Mouse (Mus musculus) midbrain, embryonic 14.5 days (tissue): ENCODE results near the gene Snx22. TPM values are rescaled to one million over a fixed set of nuclear protein-coding genes. Genes with fewer than 3 reads are reported as not detected.

Experiments
- ATAC-seq: fragments of 200-750 bp; cut with Nextera tagmentation; 2 replicates; pipeline ENCODE4 v1.8.0; 2017; ENCODE audit warnings: moderate number of reproducible peaks, moderate library complexity; ENCODE audit not compliant: low FRiP score, low TSS enrichment
- DNase-seq: peaks from one replicate; pipeline ENCODE4 v3.0.0-alpha.2; 2015
- H3K27ac ChIP-seq: fragments of 300-500 bp; sonication (generic); replicated peaks from 2 replicates; pipeline ENCODE4 v1.5.1; 2014; ENCODE audit warnings: mild to moderate bottlenecking, low read depth, low read length, moderate library complexity
- H3K27me3 ChIP-seq: fragments of 300-500 bp; sonication (generic); 2 replicates; pipeline ENCODE4 v1.6.1; 2014; ENCODE audit warnings: low read length, control low read depth, mixed read lengths; ENCODE audit not compliant: control insufficient read depth, insufficient read depth
- H3K36me3 ChIP-seq: fragments of 300-500 bp; sonication (generic); 2 replicates; pipeline ENCODE4 v1.6.1; 2014; ENCODE audit warnings: low read length, control low read depth; ENCODE audit not compliant: control insufficient read depth, insufficient read depth
- H3K4me1 ChIP-seq: fragments of 300-500 bp; sonication (generic); 2 replicates; pipeline ENCODE4 v1.6.1; 2014; ENCODE audit warnings: mild to moderate bottlenecking, antibody characterized with exemption, low read length, control low read depth; ENCODE audit not compliant: control insufficient read depth, insufficient read depth
- H3K4me2 ChIP-seq: fragments of 300-500 bp; sonication (generic); 2 replicates; pipeline ENCODE4 v1.6.1; 2014; ENCODE audit warnings: mild to moderate bottlenecking, low read length, moderate library complexity
- H3K4me3 ChIP-seq: fragments of 300-500 bp; sonication (generic); replicated peaks from 2 replicates; pipeline ENCODE4 v1.5.1; 2014; ENCODE audit warnings: low read depth, low read length
- H3K9ac ChIP-seq: fragments of 300-500 bp; sonication (generic); replicated peaks from 2 replicates; pipeline ENCODE4 v1.6.1; 2014; ENCODE audit warnings: mild to moderate bottlenecking, low read length, moderate library complexity
- H3K9me3 ChIP-seq: fragments of 300-500 bp; sonication (generic); 2 replicates; pipeline ENCODE4 v1.6.1; 2016; ENCODE audit warnings: low read length, control low read depth, mixed read lengths; ENCODE audit not compliant: control insufficient read depth
- WGBS: fragments of 180-500 bp; shearing (Covaris S2); extraction: QIAGEN DNeasy Blood & Tissue Kit; methylation state at CpG from one replicate; pipeline ENCODE4 v1.1.7; 2014; 5-methylcytosine and 5-hydroxymethylcytosine counted together
- polyA plus RNA-seq: library from polyadenylated mRNA; unstranded; fragments of >200 nt; fragmentation: Nextera tagmentation; extraction: Ambion mirVana; gene quantifications from 2 replicates; pipeline ENCODE4 v1.2.1, GENCODE M21; 2014

The Snx22 gene
- polyA plus RNA-seq, 1 experiment from 2014 or later = 6.5 TPM

- Histone ChIP-seq H3K27me3 (no peaks in the 10 kb centered on the region), H3K4me2 (no peak overlapping the region), H3K9ac (no peak overlapping the region), H3K27ac (no peak overlapping the region), H3K9me3 (no peaks in the 10 kb centered on the region), H3K36me3 (no peaks in the 10 kb centered on the region), H3K4me3 (no peak overlapping the region), H3K4me1 (no peaks in the 10 kb centered on the region)
- 78% methylated on average over 3 of the region's 3 CpGs for WGBS
- ATAC-seq (no peak), DNase-seq (no peak)
Measured at GRCm38 (mm10) chr9:66080804-66081459, 11.4 kb upstream of the Snx22 start.

- no peaks in the 10 kb centered on the region for H3K36me3 ChIP-seq
- H3K4me1 ChIP-seq = no peaks in the 10 kb centered on the region
- peak overlapping the region; percentile 34 for H3K4me2 ChIP-seq
- H3K9me3 ChIP-seq = no peaks in the 10 kb centered on the region
- DNase-seq (peak; percentile 54), ATAC-seq (no peak)
- peak overlapping the region; percentile 24 for H3K9ac ChIP-seq
- H3K4me3 ChIP-seq = no peak overlapping the region
- no peaks in the 10 kb centered on the region for H3K27me3 ChIP-seq
- 10% methylated on average over 14 of the region's 14 CpGs for WGBS
- no peak overlapping the region; the same call in 1 of the 2 replicates for H3K27ac ChIP-seq
Measured at GRCm38 (mm10) chr9:66078493-66078892, 9.0 kb upstream of the Snx22 start.

- H3K36me3 ChIP-seq = no peaks in the 10 kb centered on the region
- 75% methylated on average over 3 of the region's 3 CpGs for WGBS
- H3K27me3 ChIP-seq = no peaks in the 10 kb centered on the region
- H3K9ac ChIP-seq = peak overlapping the region; percentile 24
- no peak overlapping the region for H3K4me3 ChIP-seq
- no peaks in the 10 kb centered on the region for H3K9me3 ChIP-seq
- H3K4me1 ChIP-seq = no peaks in the 10 kb centered on the region
- H3K27ac ChIP-seq = no peak overlapping the region
- peak overlapping the region; percentile 34 for H3K4me2 ChIP-seq
- ATAC-seq (no peak), DNase-seq (no peak)
Measured at GRCm38 (mm10) chr9:66078072-66078471, 8.6 kb upstream of the Snx22 start.

- ATAC-seq = no peak
- WGBS = 85% methylated on average over 7 of the region's 7 CpGs
Measured at GRCm38 (mm10) chr9:66072754-66073153, 3.2 kb upstream of the Snx22 start.

GRCm38 (mm10) chr9:66070151-66070550 is 632 bp upstream of the Snx22 start:
- DNase-seq (no peak), ATAC-seq (no peak)
- Histone ChIP-seq H3K4me3 (no peak overlapping the region), H3K27ac (no peak overlapping the region), H3K4me2 (no peak overlapping the region), H3K4me1 (peaks cover 11% of the 10 kb centered on the region), H3K9me3 (no peaks in the 10 kb centered on the region), H3K36me3 (peaks cover 24% of the 10 kb centered on the region), H3K9ac (no peak overlapping the region), H3K27me3 (peaks cover 30% of the 10 kb centered on the region)
- 89% methylated on average over 5 of the region's 5 CpGs for WGBS

More at GRCm38 (mm10) chr9:66072754-66073153, 3.2 kb upstream of the Snx22 start:
- H3K4me1 ChIP-seq = peaks cover 11% of the 10 kb centered on the region
- no peak overlapping the region for H3K9ac ChIP-seq
- no peak overlapping the region for H3K4me2 ChIP-seq
- no peak overlapping the region for H3K4me3 ChIP-seq
- H3K27ac ChIP-seq = no peak overlapping the region
- no peak for DNase-seq
- H3K9me3 ChIP-seq = no peaks in the 10 kb centered on the region
- H3K27me3 ChIP-seq = peaks cover 24% of the 10 kb centered on the region; the same call in 1 of the 2 replicates
- H3K36me3 ChIP-seq = no peaks in the 10 kb centered on the region; the same call in 1 of the 2 replicates

GRCm38 (mm10) chr9:66068971-66069391 is 538 bp downstream of the Snx22 start:
- Histone ChIP-seq H3K36me3 (peaks cover 31% of the 10 kb centered on the region), H3K9ac (peak overlapping the region; percentile 59), H3K9me3 (no peaks in the 10 kb centered on the region), H3K4me3 (peak overlapping the region; percentile 49), H3K4me2 (peak overlapping the region; percentile 84), H3K27me3 (peaks cover 30% of the 10 kb centered on the region), H3K27ac (no peak overlapping the region), H3K4me1 (peaks cover 11% of the 10 kb centered on the region)
- peak; percentile 58; the same call in 1 of the 2 replicates for ATAC-seq
- 1% methylated on average over 30 of the region's 30 CpGs for WGBS
- peak; percentile 73 for DNase-seq

GRCm38 (mm10) chr9:66068056-66068455 is 1.5 kb downstream of the Snx22 start:
- peaks cover 30% of the 10 kb centered on the region for H3K27me3 ChIP-seq

GRCm38 (mm10) chr9:66067542-66067941 is 2.0 kb downstream of the Snx22 start:
- no peak overlapping the region for H3K4me3 ChIP-seq
- H3K27me3 ChIP-seq = peaks cover 30% of the 10 kb centered on the region
- H3K4me2 ChIP-seq = no peak overlapping the region
- no peaks in the 10 kb centered on the region for H3K9me3 ChIP-seq
- peaks cover 46% of the 10 kb centered on the region for H3K36me3 ChIP-seq
- 22% methylated on average over 5 of the region's 5 CpGs for WGBS
- H3K9ac ChIP-seq = no peak overlapping the region
- H3K4me1 ChIP-seq = peaks cover 11% of the 10 kb centered on the region
- no peak for ATAC-seq
- peak; percentile 53 for DNase-seq
- no peak overlapping the region for H3K27ac ChIP-seq

More at GRCm38 (mm10) chr9:66068056-66068455, 1.5 kb downstream of the Snx22 start:
- ATAC-seq (no peak), DNase-seq (no peak)
- Histone ChIP-seq H3K9ac (no peak overlapping the region), H3K9me3 (no peaks in the 10 kb centered on the region), H3K4me1 (peaks cover 11% of the 10 kb centered on the region), H3K27ac (no peak overlapping the region), H3K4me3 (no peak overlapping the region), H3K4me2 (no peak overlapping the region), H3K36me3 (peaks cover 41% of the 10 kb centered on the region)
- 57% methylated on average over 4 of the region's 4 CpGs for WGBS

GRCm38 (mm10) chr9:66066791-66067190 is 2.7 kb downstream of the Snx22 start:
- Histone ChIP-seq H3K4me1 (peaks cover 13% of the 10 kb centered on the region), H3K36me3 (peaks cover 48% of the 10 kb centered on the region), H3K27ac (no peak overlapping the region), H3K4me3 (no peak overlapping the region), H3K4me2 (no peak overlapping the region), H3K9ac (no peak overlapping the region), H3K9me3 (no peaks in the 10 kb centered on the region), H3K27me3 (peaks cover 30% of the 10 kb centered on the region)
- ATAC-seq (no peak), DNase-seq (no peak)
- WGBS = 89% methylated on average over 3 of the region's 3 CpGs
